Mouse (Mus musculus) intestine, postnatal 0 days (tissue): Measurements from ENCODE around the gene Slc16a10. TPM values are rescaled to one million over a fixed set of nuclear protein-coding genes. Genes with fewer than 3 reads are reported as not detected.

Experiments used
- ATAC-seq: fragments of 200-750 bp; cut with Nextera tagmentation; 2 replicates; pipeline ENCODE4 v1.8.0; 2017; ENCODE audit warnings: mild to moderate bottlenecking, moderate TSS enrichment, moderate library complexity
- H3K27ac ChIP-seq: fragments of 300-500 bp; sonication (generic); 2 replicates; pipeline ENCODE4 v1.5.1; 2014; ENCODE audit warnings: mild to moderate bottlenecking, low read depth, low read length, moderate library complexity
- H3K27me3 ChIP-seq: fragments of 300-500 bp; sonication (generic); replicated peaks from 2 replicates; pipeline ENCODE4 v1.6.1; 2014; ENCODE audit warnings: low read length, mixed read lengths; ENCODE audit not compliant: control insufficient read depth, insufficient read depth
- H3K36me3 ChIP-seq: fragments of 300-500 bp; sonication (generic); 2 replicates; pipeline ENCODE4 v1.6.1; 2014; ENCODE audit warnings: mild to moderate bottlenecking, moderate library complexity; ENCODE audit not compliant: control insufficient read depth, insufficient read depth
- H3K4me1 ChIP-seq: fragments of 300-500 bp; sonication (generic); replicated peaks from 2 replicates; pipeline ENCODE4 v1.6.1; 2014; ENCODE audit warnings: antibody characterized with exemption, low read length, mixed read lengths; ENCODE audit not compliant: control insufficient read depth, insufficient read depth
- H3K4me2 ChIP-seq: fragments of 300-500 bp; sonication (generic); replicated peaks from 2 replicates; pipeline ENCODE4 v1.6.1; 2014; ENCODE audit warnings: low read depth, mild to moderate bottlenecking, moderate library complexity
- H3K4me3 ChIP-seq: fragments of 300-500 bp; sonication (generic); 2 replicates; pipeline ENCODE4 v1.5.1; 2014; ENCODE audit warnings: low read depth, low read length
- H3K9ac ChIP-seq: fragments of 300-500 bp; sonication (generic); 2 replicates; pipeline ENCODE4 v1.6.1; 2014; ENCODE audit warnings: mild to moderate bottlenecking, low read depth, low read length
- H3K9me3 ChIP-seq: fragments of 300-500 bp; sonication (generic); 2 replicates; pipeline ENCODE4 v1.6.1; 2016; ENCODE audit warnings: mixed run types; ENCODE audit not compliant: control insufficient read depth
- CTCF ChIP-seq: sonication (generic); IDR thresholded peaks from 2 replicates; pipeline ENCODE4 v1.5.1; 2016; ENCODE audit warnings: low read depth, mild to moderate bottlenecking, control low read depth, antibody characterized with exemption, moderate library complexity
- WGBS: fragments of 180-500 bp; shearing (Covaris S2); extraction: QIAGEN DNeasy Blood & Tissue Kit; methylation state at CpG from one replicate; pipeline ENCODE4 v1.1.7; 2014; 5-methylcytosine and 5-hydroxymethylcytosine counted together
- polyA plus RNA-seq: library from polyadenylated mRNA; unstranded; fragments of >200 nt; fragmentation: Nextera tagmentation; extraction: Ambion mirVana; gene quantifications from 2 replicates; pipeline ENCODE4 v1.2.1, GENCODE M21; 2015

Gene Slc16a10
- polyA plus RNA-seq, 1 experiment from 2014 or later: 57.5 TPM

GRCm38 (mm10) chr10:40063291-40063890 is 78.7 kb downstream of the Slc16a10 start:
- H3K36me3 ChIP-seq: no peaks in the 10 kb centered on the region
- H3K27me3 ChIP-seq: no peaks in the 10 kb centered on the region
- WGBS: 16% methylated on average over 5 of the region's 5 CpGs
- 0 out of 2 replicates have a peak, but pooled peaks cover 2% of the 10 kb centered on the region for H3K4me1 ChIP-seq
- H3K9me3 ChIP-seq: no peaks in the 10 kb centered on the region
- H3K4me2 ChIP-seq: no peak overlapping the region; the same call in 1 of the 2 replicates
- peak overlapping the region; percentile 68; the same call in 1 of the 2 replicates for H3K27ac ChIP-seq
- no peak overlapping the region for H3K4me3 ChIP-seq
- no peak for TF ChIP-seq CTCF
- no peak overlapping the region for H3K9ac ChIP-seq
- ATAC-seq: peak; percentile 58; the same call in 1 of the 2 replicates

GRCm38 (mm10) chr10:40062812-40063211 is 79.2 kb downstream of the Slc16a10 start:
- no peaks in the 10 kb centered on the region for H3K9me3 ChIP-seq
- ATAC-seq: no peak
- peak overlapping the region; percentile 9; the same call in 1 of the 2 replicates for H3K4me2 ChIP-seq

GRCm38 (mm10) chr10:40061926-40062325 is 80.1 kb downstream of the Slc16a10 start:
- Histone ChIP-seq H3K4me3 (no peak overlapping the region), H3K4me1 (peaks cover 9% of the 10 kb centered on the region), H3K36me3 (no peaks in the 10 kb centered on the region), H3K27me3 (no peaks in the 10 kb centered on the region), H3K27ac (no peak overlapping the region), H3K9ac (no peak overlapping the region), H3K9me3 (no peaks in the 10 kb centered on the region), H3K4me2 (no peak overlapping the region)
- 79% methylated on average over 5 of the region's 5 CpGs for WGBS
- no peak for TF ChIP-seq CTCF
- no peak for ATAC-seq

More at GRCm38 (mm10) chr10:40062812-40063211, 79.2 kb downstream of the Slc16a10 start:
- no peak overlapping the region for H3K4me3 ChIP-seq
- H3K27ac ChIP-seq: peak overlapping the region; percentile 68; the same call in 1 of the 2 replicates
- H3K27me3 ChIP-seq: no peaks in the 10 kb centered on the region
- WGBS: 38% methylated on average over 6 of the region's 6 CpGs
- H3K36me3 ChIP-seq: no peaks in the 10 kb centered on the region
- no peak for TF ChIP-seq CTCF
- no peak overlapping the region for H3K9ac ChIP-seq
- 0 out of 2 replicates have a peak, but pooled peaks cover 3% of the 10 kb centered on the region for H3K4me1 ChIP-seq

GRCm38 (mm10) chr10:40058786-40059120 is 83.3 kb downstream of the Slc16a10 start:
- no peaks in the 10 kb centered on the region for H3K36me3 ChIP-seq
- H3K9ac ChIP-seq: no peak overlapping the region
- peak overlapping the region; percentile 28 for H3K27ac ChIP-seq
- peaks cover 12% of the 10 kb centered on the region for H3K4me1 ChIP-seq
- TF ChIP-seq CTCF: no peak
- H3K9me3 ChIP-seq: no peaks in the 10 kb centered on the region
- ATAC-seq: peak; percentile 18; the same call in 1 of the 2 replicates
- 40% methylated on average over 3 of the region's 3 CpGs for WGBS
- no peak overlapping the region for H3K4me2 ChIP-seq
- no peak overlapping the region for H3K4me3 ChIP-seq
- no peaks in the 10 kb centered on the region for H3K27me3 ChIP-seq

- peaks cover 12% of the 10 kb centered on the region for H3K4me1 ChIP-seq
- no peak for ATAC-seq
- no peaks in the 10 kb centered on the region for H3K9me3 ChIP-seq
- 51% methylated on average over 6 of the region's 6 CpGs for WGBS
- no peaks in the 10 kb centered on the region for H3K36me3 ChIP-seq
- H3K27me3 ChIP-seq: no peaks in the 10 kb centered on the region
- H3K4me3 ChIP-seq: no peak overlapping the region
- H3K9ac ChIP-seq: no peak overlapping the region
- TF ChIP-seq CTCF: no peak
- peak overlapping the region; percentile 28; the same call in 1 of the 2 replicates for H3K27ac ChIP-seq
- H3K4me2 ChIP-seq: no peak overlapping the region
These were observed 83.8 kb downstream of the Slc16a10 start for GRCm38 (mm10) chr10:40058062-40058785.

- Histone ChIP-seq H3K4me2 (no peak overlapping the region), H3K36me3 (no peaks in the 10 kb centered on the region), H3K9me3 (no peaks in the 10 kb centered on the region), H3K9ac (no peak overlapping the region), H3K4me3 (no peak overlapping the region), H3K4me1 (peaks cover 12% of the 10 kb centered on the region), H3K27me3 (no peaks in the 10 kb centered on the region), H3K27ac (peak overlapping the region; percentile 23; the same call in 1 of the 2 replicates)
- no peak for TF ChIP-seq CTCF
- no peak for ATAC-seq
- WGBS: 42% methylated on average over 2 of the region's 2 CpGs
These were observed 84.4 kb downstream of the Slc16a10 start for GRCm38 (mm10) chr10:40057615-40058014.
